Mouse (Mus musculus) midbrain, embryonic 14.5 days (tissue): ENCODE data around the gene Fam89b. TPM values are rescaled to one million over a fixed set of nuclear protein-coding genes. Genes with fewer than 3 reads are reported as not detected.

Source experiments
- ATAC-seq: fragments of 200-750 bp; cut with Nextera tagmentation; 2 replicates; pipeline ENCODE4 v1.8.0; 2017; ENCODE audit warnings: moderate number of reproducible peaks, moderate library complexity; ENCODE audit not compliant: low FRiP score, low TSS enrichment
- DNase-seq: peaks from one replicate; pipeline ENCODE4 v3.0.0-alpha.2; 2015
- H3K27ac ChIP-seq: fragments of 300-500 bp; sonication (generic); replicated peaks from 2 replicates; pipeline ENCODE4 v1.5.1; 2014; ENCODE audit warnings: mild to moderate bottlenecking, low read depth, low read length, moderate library complexity
- H3K27me3 ChIP-seq: fragments of 300-500 bp; sonication (generic); 2 replicates; pipeline ENCODE4 v1.6.1; 2014; ENCODE audit warnings: low read length, control low read depth, mixed read lengths; ENCODE audit not compliant: control insufficient read depth, insufficient read depth
- H3K36me3 ChIP-seq: fragments of 300-500 bp; sonication (generic); 2 replicates; pipeline ENCODE4 v1.6.1; 2014; ENCODE audit warnings: low read length, control low read depth; ENCODE audit not compliant: control insufficient read depth, insufficient read depth
- H3K4me1 ChIP-seq: fragments of 300-500 bp; sonication (generic); 2 replicates; pipeline ENCODE4 v1.6.1; 2014; ENCODE audit warnings: mild to moderate bottlenecking, antibody characterized with exemption, low read length, control low read depth; ENCODE audit not compliant: control insufficient read depth, insufficient read depth
- H3K4me2 ChIP-seq: fragments of 300-500 bp; sonication (generic); 2 replicates; pipeline ENCODE4 v1.6.1; 2014; ENCODE audit warnings: mild to moderate bottlenecking, low read length, moderate library complexity
- H3K4me3 ChIP-seq: fragments of 300-500 bp; sonication (generic); replicated peaks from 2 replicates; pipeline ENCODE4 v1.5.1; 2014; ENCODE audit warnings: low read depth, low read length
- H3K9ac ChIP-seq: fragments of 300-500 bp; sonication (generic); replicated peaks from 2 replicates; pipeline ENCODE4 v1.6.1; 2014; ENCODE audit warnings: mild to moderate bottlenecking, low read length, moderate library complexity
- H3K9me3 ChIP-seq: fragments of 300-500 bp; sonication (generic); 2 replicates; pipeline ENCODE4 v1.6.1; 2016; ENCODE audit warnings: low read length, control low read depth, mixed read lengths; ENCODE audit not compliant: control insufficient read depth
- WGBS: fragments of 180-500 bp; shearing (Covaris S2); extraction: QIAGEN DNeasy Blood & Tissue Kit; methylation state at CpG from one replicate; pipeline ENCODE4 v1.1.7; 2014; 5-methylcytosine and 5-hydroxymethylcytosine counted together
- polyA plus RNA-seq: library from polyadenylated mRNA; unstranded; fragments of >200 nt; fragmentation: Nextera tagmentation; extraction: Ambion mirVana; gene quantifications from 2 replicates; pipeline ENCODE4 v1.2.1, GENCODE M21; 2014

Gene Fam89b
- polyA plus RNA-seq, 1 experiment from 2014 or later: 169 TPM

GRCm38 (mm10) chr19:5728631-5729443 is 616 bp downstream of the Fam89b start:
- 8% methylated on average over 37 of the region's 37 CpGs for WGBS
- peak; percentile 45 for ATAC-seq
- Histone ChIP-seq H3K4me2 (peak overlapping the region; percentile 100), H3K36me3 (peaks cover 22% of the 10 kb centered on the region), H3K9me3 (no peaks in the 10 kb centered on the region), H3K4me3 (peak overlapping the region; percentile 99), H3K9ac (peak overlapping the region; percentile 99), H3K27ac (peak overlapping the region; percentile 98), H3K4me1 (peaks cover 51% of the 10 kb centered on the region), H3K27me3 (no peaks in the 10 kb centered on the region)
- DNase-seq: peak; percentile 76

- ATAC-seq: no peak
- peaks cover 51% of the 10 kb centered on the region for H3K4me1 ChIP-seq
- WGBS: 4% methylated on average over 14 of the region's 14 CpGs
Measured at GRCm38 (mm10) chr19:5727701-5728100, 1.8 kb downstream of the Fam89b start.

GRCm38 (mm10) chr19:5726961-5727578 is 2.4 kb downstream of the Fam89b start:
- Histone ChIP-seq H3K36me3 (peaks cover 36% of the 10 kb centered on the region), H3K27me3 (no peaks in the 10 kb centered on the region), H3K4me3 (peak overlapping the region; percentile 99), H3K4me2 (peak overlapping the region; percentile 100), H3K9me3 (no peaks in the 10 kb centered on the region), H3K27ac (no peak overlapping the region), H3K9ac (peak overlapping the region; percentile 47), H3K4me1 (peaks cover 51% of the 10 kb centered on the region)
- DNase-seq (no peak), ATAC-seq (no peak)
- WGBS: 88% methylated on average over 15 of the region's 15 CpGs

More at GRCm38 (mm10) chr19:5727701-5728100, 1.8 kb downstream of the Fam89b start:
- Histone ChIP-seq H3K9ac (peak overlapping the region; percentile 99), H3K4me2 (peak overlapping the region; percentile 100), H3K9me3 (no peaks in the 10 kb centered on the region), H3K4me3 (peak overlapping the region; percentile 99), H3K36me3 (peaks cover 32% of the 10 kb centered on the region), H3K27ac (peak overlapping the region; percentile 98), H3K27me3 (no peaks in the 10 kb centered on the region)
- peak; percentile 92 for DNase-seq

- no peak for ATAC-seq
- H3K4me1 ChIP-seq: peaks cover 48% of the 10 kb centered on the region
- peaks cover 46% of the 10 kb centered on the region for H3K36me3 ChIP-seq
Measured at GRCm38 (mm10) chr19:5725767-5726515, 3.5 kb downstream of the Fam89b start, which contains the start of gene Ehbp1l1. Gene Ehbp1l1 (minus strand): TSS chr19:5726317.

GRCm38 (mm10) chr19:5725029-5725707 is 4.3 kb downstream of the Fam89b start:
- Histone ChIP-seq H3K36me3 (peaks cover 54% of the 10 kb centered on the region), H3K4me2 (peak overlapping the region; percentile 100), H3K27me3 (no peaks in the 10 kb centered on the region), H3K4me1 (peaks cover 40% of the 10 kb centered on the region), H3K9ac (no peak overlapping the region; the same call in 1 of the 2 replicates), H3K27ac (no peak overlapping the region; the same call in 1 of the 2 replicates), H3K4me3 (peak overlapping the region; percentile 99), H3K9me3 (no peaks in the 10 kb centered on the region)
- no peak for ATAC-seq
- WGBS: 83% methylated on average over 12 of the region's 12 CpGs
- no peak for DNase-seq

More at GRCm38 (mm10) chr19:5725767-5726515, 3.5 kb downstream of the Fam89b start, which contains the start of gene Ehbp1l1:
- no peak within 1 kb of the TSS for H3K27ac ChIP-seq
- H3K27me3 ChIP-seq: no peaks in the 10 kb centered on the region
- H3K4me2 ChIP-seq: peak within 1 kb of the TSS; percentile 100
- 13% methylated on average over 49 of the region's 49 CpGs for WGBS
- no peaks in the 10 kb centered on the region for H3K9me3 ChIP-seq
- H3K9ac ChIP-seq: peak within 1 kb of the TSS; percentile 54
- DNase-seq: peak; percentile 47
- H3K4me3 ChIP-seq: peak within 1 kb of the TSS; percentile 99

GRCm38 (mm10) chr19:5724549-5724941 is 4.9 kb downstream of the Fam89b start:
- peak overlapping the region; percentile 100 for H3K4me2 ChIP-seq
- DNase-seq (no peak), ATAC-seq (no peak)
- WGBS: 85% methylated on average over 7 of the region's 7 CpGs
- peaks cover 60% of the 10 kb centered on the region for H3K36me3 ChIP-seq
- no peaks in the 10 kb centered on the region for H3K27me3 ChIP-seq
- H3K9ac ChIP-seq: no peak overlapping the region
- H3K9me3 ChIP-seq: no peaks in the 10 kb centered on the region
- peaks cover 34% of the 10 kb centered on the region for H3K4me1 ChIP-seq
- no peak overlapping the region; the same call in 1 of the 2 replicates for H3K4me3 ChIP-seq
- H3K27ac ChIP-seq: no peak overlapping the region

GRCm38 (mm10) chr19:5723934-5724548 is 5.4 kb downstream of the Fam89b start:
- ATAC-seq (no peak), DNase-seq (no peak)
- Histone ChIP-seq H3K27ac (no peak overlapping the region), H3K9ac (no peak overlapping the region), H3K4me2 (no peak overlapping the region), H3K36me3 (peaks cover 65% of the 10 kb centered on the region), H3K27me3 (no peaks in the 10 kb centered on the region), H3K9me3 (no peaks in the 10 kb centered on the region), H3K4me3 (no peak overlapping the region), H3K4me1 (peaks cover 34% of the 10 kb centered on the region)
- WGBS: 72% methylated on average over 4 of the region's 4 CpGs
